Mouse (Mus musculus) kidney, postnatal 10 days (tissue): ENCODE data around the gene Rhoj.
"Not testable (repeated sequence)": the region's sequence is repeated elsewhere in the genome, so short reads cannot be mapped to it uniquely, and the experiment has no call there.

Experiments
- DNase-seq: peaks from one replicate; pipeline ENCODE4 v3.0.0; 2021; ENCODE audit warnings: mixed read lengths

Gene Rhoj

DNA sequence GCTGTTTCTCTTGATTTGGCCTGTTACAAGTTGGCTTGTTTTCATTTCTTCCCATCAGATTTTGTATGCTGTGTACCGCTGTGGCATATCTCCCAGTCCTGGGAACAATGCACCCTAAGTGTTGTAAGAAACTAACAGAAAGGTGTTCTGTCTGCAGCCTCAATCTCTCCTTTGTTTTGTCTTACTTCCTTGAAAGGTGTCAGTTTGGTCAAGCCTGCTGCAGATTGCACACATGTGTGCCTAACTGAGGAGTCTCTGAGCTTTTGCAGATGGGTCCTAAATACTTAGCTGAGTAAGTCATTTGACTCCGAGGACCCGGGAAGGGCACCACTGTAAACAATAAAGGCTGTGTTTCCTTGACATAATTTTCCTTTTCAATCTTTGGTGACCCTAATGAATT lies 88.5 kb downstream of the Rhoj start:
- no peak for DNase-seq

- no peak for DNase-seq
These were observed 89.0 kb downstream of the Rhoj start for GRCm38 (mm10) chr12:75397077-75397476.

GRCm38 (mm10) chr12:75412964-75413363 lies 104.8 kb downstream of the Rhoj start:
- DNase-seq, result no peak

- no peak for DNase-seq
These were observed 106.9 kb downstream of the Rhoj start for GRCm38 (mm10) chr12:75414991-75415390.

GRCm38 (mm10) chr12:75416681-75417080 lies 108.6 kb downstream of the Rhoj start, which contains the start of gene Gphb5:
Gphb5 (minus strand) TSS chr12:75416781.
- no peak for DNase-seq

DNA sequence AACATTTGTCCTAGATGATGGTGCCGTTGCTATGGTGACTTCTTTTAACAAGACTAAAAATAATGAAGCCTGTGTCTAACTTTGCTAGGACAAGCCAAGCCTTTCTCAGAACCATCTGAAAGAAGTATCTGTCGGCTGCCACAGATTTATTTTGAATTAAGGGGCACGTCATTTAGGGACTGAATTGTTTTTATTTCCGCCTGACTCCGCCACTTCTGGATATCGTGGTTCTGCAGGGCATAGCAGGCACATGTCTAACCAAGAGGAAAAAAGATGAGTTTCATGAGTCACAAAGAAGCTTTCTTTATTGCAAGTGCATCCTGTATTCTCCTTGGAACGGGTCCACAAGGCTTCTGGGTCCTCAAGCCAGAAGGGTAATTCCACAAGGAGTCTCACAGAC lies 116.2 kb downstream of the Rhoj start:
- no peak for DNase-seq

GRCm38 (mm10) chr12:75424817-75425216 lies 116.7 kb downstream of the Rhoj start:
- no peak for DNase-seq

- peak; percentile 18 for DNase-seq
These were observed 117.8 kb downstream of the Rhoj start for GRCm38 (mm10) chr12:75425882-75426281.

DNA sequence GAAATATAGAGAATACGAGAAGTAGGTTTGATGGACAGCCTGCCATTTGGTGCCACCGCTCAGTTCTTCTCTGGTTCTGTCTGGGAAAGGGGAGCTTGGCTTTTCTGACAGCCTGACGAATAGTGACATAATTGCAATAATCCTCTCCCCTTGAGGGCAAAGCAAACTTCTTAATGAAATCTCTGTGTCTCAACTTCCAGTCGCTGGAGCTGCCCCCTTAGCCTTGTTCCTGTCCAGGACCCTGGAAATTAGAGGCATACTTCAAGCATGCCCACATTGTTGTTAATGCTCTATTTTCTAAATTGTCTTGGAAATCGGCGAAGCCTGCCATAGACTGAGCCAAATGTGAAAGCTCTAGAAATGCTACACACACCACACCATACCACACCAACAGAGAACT lies 120.6 kb downstream of the Rhoj start:
- DNase-seq, result no peak

- no peak for DNase-seq
These were observed 121.7 kb downstream of the Rhoj start for GRCm38 (mm10) chr12:75429685-75430396.

- not testable (repeated sequence) for DNase-seq
These were observed 124.3 kb downstream of the Rhoj start for GRCm38 (mm10) chr12:75432400-75432799.

DNA sequence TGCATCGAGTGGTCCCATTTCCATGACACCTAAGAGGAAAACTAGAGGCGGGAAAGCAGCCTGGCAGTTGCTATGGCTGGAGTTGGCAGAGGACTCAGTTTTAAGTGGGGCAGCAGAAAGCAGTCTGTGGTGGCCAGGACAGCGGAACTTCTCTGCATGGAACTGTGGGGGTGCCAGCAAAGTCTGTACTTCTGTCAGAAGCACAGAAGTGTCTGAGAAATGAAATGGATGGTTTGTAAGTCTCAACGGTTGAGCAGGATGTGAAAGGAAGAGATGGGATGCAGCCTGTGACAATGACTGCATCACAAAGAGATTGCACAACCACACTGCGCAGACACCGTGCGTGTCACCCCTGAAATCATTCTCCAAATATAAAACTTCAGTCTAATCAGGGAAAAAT lies 138.1 kb downstream of the Rhoj start:
- DNase-seq, result no peak

DNA sequence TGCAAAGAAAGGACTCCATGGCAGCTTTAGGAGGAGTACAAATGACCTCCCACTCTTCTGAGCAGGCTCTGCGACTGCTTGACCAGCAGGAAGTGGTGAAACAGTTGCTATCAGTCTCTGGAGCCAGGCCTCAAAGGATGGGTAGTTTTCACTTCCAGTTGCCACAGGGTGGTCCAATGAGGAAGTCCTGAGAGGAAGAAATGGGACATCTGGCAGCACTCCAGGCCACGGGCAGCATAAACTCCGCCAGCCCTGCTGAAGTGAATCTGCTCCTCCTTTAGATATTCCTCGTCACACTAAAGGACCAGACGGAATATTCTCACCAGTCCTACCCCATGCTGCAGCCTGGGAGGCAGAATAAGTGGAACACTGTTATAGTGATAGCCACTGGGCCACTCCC lies 140.8 kb downstream of the Rhoj start:
- peak; percentile 68 for DNase-seq

DNA sequence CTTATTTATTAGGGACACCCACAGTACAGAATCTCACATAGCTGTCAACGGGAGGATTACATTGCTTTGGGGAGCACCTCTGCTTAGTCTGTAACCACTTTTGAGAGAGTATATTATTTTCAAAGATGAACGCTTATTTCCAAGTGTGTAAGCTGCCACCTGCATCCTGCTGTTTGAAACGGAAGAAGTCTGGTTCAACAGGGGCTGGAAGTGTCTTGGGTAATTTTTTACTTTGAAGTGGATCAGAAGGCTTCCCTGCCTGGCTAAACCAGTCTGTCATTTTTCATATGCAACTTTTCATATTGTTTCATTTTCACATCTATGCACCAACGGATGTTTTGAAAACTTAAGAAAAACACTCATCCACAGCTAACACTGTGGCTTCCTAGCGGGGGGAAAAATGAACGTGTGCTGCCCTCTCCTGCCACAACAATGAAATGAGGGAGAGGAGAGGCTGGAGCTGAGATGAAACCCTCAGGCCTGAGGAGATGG lies 141.4 kb downstream of the Rhoj start:
- peak; percentile 38 for DNase-seq

- DNase-seq, result peak; percentile 51
These were observed 141.9 kb downstream of the Rhoj start for GRCm38 (mm10) chr12:75450011-75450410.

- DNase-seq, result no peak
These were observed 142.5 kb downstream of the Rhoj start for GRCm38 (mm10) chr12:75450592-75450991.
